Mouse (Mus musculus): ENCODE measurements around the gene Layn.

Layn gene

GRCm38 (mm10) chr9:51031603-51032002 is 45.3 kb downstream of the Layn start:
- DNase-seq, result no peak

DNA sequence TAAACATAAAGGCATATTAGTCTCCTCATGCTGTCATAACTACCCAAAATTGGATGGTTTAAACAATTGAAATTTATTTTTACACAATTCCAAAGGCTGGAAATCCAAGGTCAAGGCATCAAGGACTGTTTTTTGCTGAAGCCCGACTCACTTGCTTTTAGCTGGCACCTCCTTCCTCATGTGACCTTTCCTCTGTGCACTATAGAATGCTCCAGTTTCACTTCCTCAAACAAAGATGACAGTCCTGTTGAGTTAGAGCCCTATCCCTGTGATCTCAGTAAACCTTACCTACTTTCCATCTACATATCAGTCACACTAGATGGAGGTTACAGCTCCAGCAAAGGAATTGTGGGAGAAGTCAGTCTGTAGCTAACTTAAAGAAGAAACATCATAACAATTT is 46.7 kb downstream of the Layn start:
- DNase-seq, result no peak

GRCm38 (mm10) chr9:51026952-51027351 is 49.9 kb downstream of the Layn start:
- no peak for DNase-seq

DNA sequence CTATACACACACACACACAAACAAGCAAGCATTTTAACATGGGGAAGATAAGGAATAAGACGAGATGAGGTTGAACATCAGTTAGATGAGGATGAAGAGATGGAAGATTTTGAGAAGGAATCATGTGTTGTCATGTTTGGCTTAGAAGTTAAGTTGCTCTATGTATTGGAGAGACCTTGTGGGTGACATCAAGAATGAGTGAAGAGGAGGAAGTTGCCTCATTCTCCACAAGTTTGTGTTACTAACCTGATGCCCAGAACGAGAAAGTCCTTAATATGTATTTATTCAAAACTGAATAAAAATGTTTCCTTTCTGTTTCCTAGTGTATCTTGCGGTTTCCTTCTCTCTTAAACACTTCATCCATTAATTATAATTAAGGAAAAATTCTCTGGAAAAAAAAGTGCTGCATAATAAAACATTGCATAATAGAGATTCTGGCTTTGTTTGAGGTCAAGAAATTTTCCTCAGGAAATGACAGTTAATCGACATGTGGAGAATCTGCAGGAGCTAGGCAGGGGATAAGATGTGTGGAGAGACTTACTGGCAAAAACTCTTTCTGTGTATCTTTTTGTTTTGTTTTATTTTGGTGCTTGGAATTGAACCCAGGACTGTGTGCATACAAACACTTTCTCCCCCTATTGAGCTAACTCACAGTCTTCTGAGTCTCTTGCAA is 55.6 kb downstream of the Layn start:
- DNase-seq, result no peak

GRCm38 (mm10) chr9:51020351-51020750 is 56.5 kb downstream of the Layn start:
- no peak for DNase-seq

GRCm38 (mm10) chr9:51019670-51020069 is 57.2 kb downstream of the Layn start:
- no peak for DNase-seq

- DNase-seq, result no peak
These were observed 61.2 kb downstream of the Layn start for GRCm38 (mm10) chr9:51015732-51016131.

DNA sequence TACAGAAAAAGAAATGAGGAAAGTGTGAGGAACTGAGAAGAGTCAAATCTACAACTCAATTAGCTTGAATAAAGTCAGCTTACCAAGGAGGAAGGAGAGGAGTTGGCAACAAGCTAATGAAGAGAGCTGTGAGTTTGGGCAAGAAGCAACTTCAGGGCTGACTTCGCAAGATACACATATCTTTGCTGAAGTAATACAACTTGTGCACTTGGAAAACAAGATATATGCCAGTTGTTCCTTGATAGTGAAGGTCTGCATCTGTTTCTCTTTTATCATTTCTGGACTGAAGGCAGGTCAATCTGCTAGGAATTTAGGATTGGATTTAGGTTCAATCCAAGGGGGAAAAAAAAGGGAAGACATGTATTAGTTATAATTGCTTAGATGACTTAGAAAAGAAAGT is 63.2 kb downstream of the Layn start:
- no peak for DNase-seq

DNA sequence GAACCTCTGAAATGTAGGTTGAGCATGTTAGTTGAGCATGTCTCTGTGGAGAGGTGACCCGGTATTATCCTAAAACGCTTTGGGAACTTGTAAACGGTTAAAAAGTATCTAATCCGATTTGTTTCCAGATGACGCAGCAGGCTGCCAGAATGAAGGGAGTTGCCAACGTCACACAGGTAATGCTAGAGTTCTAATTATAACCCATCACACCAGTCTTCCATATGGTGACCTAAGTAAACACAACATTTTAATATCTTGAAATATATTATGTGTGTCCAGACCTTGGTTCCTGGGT is 67.3 kb downstream of the Layn start:
- no peak for DNase-seq

DNA sequence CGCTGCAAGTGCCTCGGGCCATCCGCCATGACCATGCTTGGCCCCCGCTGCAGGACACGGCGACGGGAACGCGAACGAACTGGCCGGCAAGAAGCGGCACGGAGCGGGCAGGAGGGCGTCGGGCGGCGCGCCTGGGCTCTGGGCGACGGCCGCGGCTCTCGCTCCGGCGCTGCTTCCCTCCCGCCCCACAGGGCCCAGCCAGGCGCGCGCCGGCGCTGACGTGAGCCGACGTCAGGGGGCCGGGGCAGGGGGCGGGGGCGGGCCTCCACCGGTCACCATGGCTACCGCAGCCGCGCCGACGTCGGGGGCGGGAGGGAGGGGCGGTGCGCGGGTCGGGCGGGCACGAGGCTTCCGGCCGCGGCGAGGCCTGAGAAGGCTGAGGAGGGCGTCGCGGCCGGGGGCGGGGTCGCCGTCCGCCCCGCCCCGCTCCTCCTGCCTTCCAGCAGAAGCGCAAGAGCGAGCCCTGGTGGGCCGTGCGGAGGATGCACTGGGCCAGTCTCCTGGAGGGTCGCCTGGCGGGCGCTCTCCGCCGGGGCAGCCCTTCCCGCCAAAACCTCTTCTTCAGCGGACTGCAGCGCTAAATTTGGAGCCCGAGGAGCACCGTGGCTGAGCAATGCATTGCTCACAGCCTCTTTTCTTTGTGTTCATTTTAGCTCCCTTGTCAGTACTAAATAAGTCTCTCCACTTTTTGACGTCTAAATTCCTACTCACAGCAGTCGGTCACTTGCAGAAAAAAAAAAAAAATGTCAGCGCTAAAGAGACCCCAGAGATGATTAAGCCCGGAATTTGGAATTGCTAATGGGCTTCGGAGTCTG is 67.8 kb downstream of the Layn start, which contains the start of gene Sik2:
Gene Sik2, minus strand, starts transcription at position 233 of the 815 bp plus-strand sequence.
- DNase-seq, result peak; percentile 88

DNA sequence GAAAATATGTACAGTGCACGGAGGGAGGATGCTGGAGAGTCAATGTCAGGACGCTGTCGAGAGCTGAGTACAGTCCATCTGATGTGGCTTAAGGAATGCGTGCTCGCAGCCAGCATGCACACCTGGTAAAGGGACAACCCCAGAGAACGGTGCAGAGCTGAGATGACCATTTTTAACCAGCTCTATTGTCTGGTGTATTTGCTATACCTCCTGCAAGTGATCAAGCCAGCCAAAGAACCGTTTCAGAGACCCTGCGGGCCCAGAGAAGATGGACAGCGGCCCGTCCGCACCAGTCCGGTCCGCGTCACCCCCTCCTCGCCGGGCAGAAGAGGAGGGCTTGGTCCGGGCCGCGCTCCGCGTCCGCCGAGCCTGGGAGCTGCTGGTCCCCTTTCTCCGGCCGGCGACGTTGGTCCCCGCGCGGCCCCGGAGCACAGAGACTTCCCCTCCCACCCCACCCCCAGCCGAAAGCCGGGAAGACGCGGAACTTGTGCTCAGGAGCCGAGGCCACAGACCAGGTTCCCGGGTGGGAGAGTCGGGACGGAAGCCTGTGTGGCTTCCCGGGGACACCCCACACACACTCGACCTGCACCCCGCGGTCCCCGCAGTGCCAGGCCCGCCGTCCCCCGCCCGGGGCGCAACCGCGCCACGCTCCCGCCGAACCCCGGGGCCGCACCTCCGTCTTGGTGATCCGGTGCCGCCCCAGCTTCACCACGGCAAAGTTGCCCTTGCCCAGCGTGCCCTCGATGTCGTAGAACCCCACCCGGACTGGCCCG is 68.6 kb downstream of the Layn start:
- DNase-seq, result peak; percentile 48

DNA sequence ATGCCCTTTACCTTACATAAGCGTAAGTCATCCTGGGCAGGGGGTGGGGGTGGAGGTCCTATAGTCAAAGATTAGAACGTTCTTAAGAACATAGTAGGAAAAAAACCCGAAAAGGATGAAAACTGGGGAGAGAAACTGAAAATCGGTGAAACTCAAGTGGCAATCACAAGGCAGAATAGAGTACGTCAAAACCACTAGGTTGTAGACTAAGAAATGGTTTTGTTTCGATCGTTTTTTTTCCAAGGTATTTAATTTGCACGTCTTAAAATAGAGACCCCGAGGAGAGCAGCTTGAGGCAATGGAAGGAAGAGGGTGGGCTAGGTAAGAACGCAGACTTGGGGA is 69.2 kb downstream of the Layn start:
- no peak for DNase-seq

- DNase-seq, result peak; percentile 69
These were observed 70.0 kb downstream of the Layn start for GRCm38 (mm10) chr9:51006846-51007245.
